Mouse (Mus musculus): ENCODE results near the gene Clasp1. TPM values are rescaled to one million over a fixed set of nuclear protein-coding genes. Genes with fewer than 3 reads are reported as not detected.

Gene Clasp1
- polyA plus RNA-seq, 1 experiment: 10.9 TPM

DNA sequence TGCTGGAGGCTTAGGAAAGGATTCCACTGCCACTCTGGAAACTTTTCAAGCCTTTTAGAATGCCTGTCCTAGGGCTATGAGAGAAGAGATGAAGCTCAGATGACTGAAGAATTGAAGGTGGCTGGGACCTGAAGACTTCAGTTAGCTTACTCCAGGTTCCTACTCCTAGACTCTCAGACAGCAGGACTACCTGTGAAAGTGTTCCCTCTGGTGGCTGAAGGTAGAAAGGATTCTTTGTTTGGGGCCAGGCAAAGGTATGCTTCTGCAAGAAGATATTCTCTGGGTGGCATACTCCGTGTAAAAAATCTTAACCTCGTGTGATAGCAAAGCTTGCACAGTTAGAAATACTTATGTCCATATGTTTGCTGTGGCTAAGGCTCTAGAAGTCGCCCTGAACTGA, 104.0 kb downstream of the Clasp1 start:
- Histone ChIP-seq H3K27ac (ENCODE audit: insufficient read depth, low read depth, low read length) (no peak overlapping the region), H3K4me1 (ENCODE audit: control insufficient read depth, insufficient read depth, insufficient read length, low read length) (0 out of 2 replicates have a peak, but pooled peaks cover 2% of the 10 kb centered on the region), H3K27me3 (ENCODE audit: control insufficient read depth, insufficient read depth, low read length) (no peaks in the 10 kb centered on the region), H3K36me3 (ENCODE audit: control insufficient read depth, insufficient read depth, low read length) (peaks cover 4% of the 10 kb centered on the region; the same call in 1 of the 2 replicates), H3K4me3 (ENCODE audit: low read depth, low read length) (no peak overlapping the region)
- WGBS: 68% methylated on average over 3 of the region's 3 CpGs
- no peak for TF ChIP-seq POLR2A (IDR thresholded peaks at IDR 0.05; ENCODE audit: low read depth, low read length)

DNA sequence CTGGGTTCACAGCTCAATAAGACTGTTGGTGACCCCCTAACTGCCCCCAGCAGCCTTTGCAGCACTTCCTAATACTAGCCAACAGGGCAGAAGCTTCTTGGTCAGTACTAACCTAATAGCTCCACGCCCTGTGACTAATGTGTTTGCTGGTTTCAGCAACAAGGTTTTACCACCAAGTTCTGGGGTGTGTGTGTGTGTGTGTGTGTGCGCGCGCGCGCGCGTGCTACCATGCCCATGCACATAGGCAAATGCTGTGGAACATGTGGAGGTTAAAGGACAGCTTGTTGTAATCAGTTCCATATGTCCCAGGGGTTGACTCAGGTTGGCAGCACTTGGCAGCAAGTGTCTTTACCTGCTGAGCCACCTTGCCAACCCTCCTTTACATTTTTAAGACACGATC, 105.7 kb downstream of the Clasp1 start:
- 92% methylated on average over 9 of the region's 9 CpGs for WGBS

DNA sequence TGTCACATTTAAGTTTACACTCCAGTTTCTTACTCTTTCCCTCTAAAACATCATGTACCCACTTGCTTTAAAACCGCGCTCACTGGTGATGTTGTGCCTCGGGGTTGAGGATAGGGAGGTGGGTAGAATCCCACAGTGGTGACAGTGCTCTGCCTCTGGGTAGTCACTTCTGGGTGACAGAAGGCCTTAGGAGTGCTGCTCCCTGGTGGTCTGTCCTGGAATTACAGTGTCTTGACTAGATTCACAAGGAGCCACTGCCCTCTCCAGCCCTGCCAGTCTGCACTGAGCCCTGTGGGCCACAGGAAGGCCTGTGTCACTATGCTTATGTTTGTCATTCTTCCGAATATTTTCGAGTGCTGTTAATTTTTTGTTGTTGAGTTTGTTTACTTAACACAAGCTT, 109.5 kb downstream of the Clasp1 start:
- H3K4me1 ChIP-seq (ENCODE audit: control insufficient read depth, insufficient read depth, insufficient read length, low read length): 0 out of 2 replicates have a peak, but pooled peaks cover 2% of the 10 kb centered on the region
- no peaks in the 10 kb centered on the region for H3K27me3 ChIP-seq (ENCODE audit: control insufficient read depth, insufficient read depth, low read length)
- TF ChIP-seq POLR2A (IDR thresholded peaks at IDR 0.05; ENCODE audit: low read depth, low read length) (no peak), CTCF (IDR thresholded peaks at IDR 0.05; ENCODE audit: extremely low read depth, insufficient read length, insufficient replicate concordance, low read depth, low read length) (peak; percentile 83; the same call in 1 of the 2 replicates)
- no peak overlapping the region for H3K4me3 ChIP-seq (ENCODE audit: low read depth, low read length)
- peaks cover 31% of the 10 kb centered on the region for H3K36me3 ChIP-seq (ENCODE audit: control insufficient read depth, insufficient read depth, low read length)
- 72% methylated on average over 5 of the region's 5 CpGs for WGBS
- no peak overlapping the region for H3K27ac ChIP-seq (ENCODE audit: insufficient read depth, low read depth, low read length)

More for the DNA sequence above, 105.7 kb downstream of the Clasp1 start:
- TF ChIP-seq POLR2A (IDR thresholded peaks at IDR 0.05; ENCODE audit: low read depth, low read length): no peak
- TF ChIP-seq CTCF (IDR thresholded peaks at IDR 0.05; ENCODE audit: extremely low read depth, insufficient read length, insufficient replicate concordance, low read depth, low read length): no peak
- Histone ChIP-seq H3K4me1 (ENCODE audit: control insufficient read depth, insufficient read depth, insufficient read length, low read length) (0 out of 2 replicates have a peak, but pooled peaks cover 2% of the 10 kb centered on the region), H3K4me3 (ENCODE audit: low read depth, low read length) (no peak overlapping the region), H3K27me3 (ENCODE audit: control insufficient read depth, insufficient read depth, low read length) (no peaks in the 10 kb centered on the region), H3K36me3 (ENCODE audit: control insufficient read depth, insufficient read depth, low read length) (peaks cover 4% of the 10 kb centered on the region), H3K27ac (ENCODE audit: insufficient read depth, low read depth, low read length) (no peak overlapping the region)

DNA sequence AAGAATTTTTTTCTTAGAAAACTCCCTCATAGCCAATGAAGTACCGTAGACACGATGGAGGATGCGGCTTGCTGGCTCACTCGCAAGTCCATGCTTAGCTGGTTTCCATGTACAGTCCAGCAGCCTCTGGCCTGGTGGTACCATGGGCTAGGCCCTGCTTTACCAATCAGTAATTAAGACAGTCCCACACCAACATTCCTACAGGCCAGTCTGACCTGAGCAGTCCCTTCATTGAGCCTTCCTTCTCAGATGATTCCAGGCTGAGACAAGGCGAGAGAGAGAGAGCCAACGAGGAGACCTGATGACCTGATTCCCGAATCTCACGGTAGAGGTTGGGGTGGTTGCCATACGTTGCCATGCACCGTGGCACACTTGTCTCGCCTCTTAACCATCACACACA, 111.7 kb downstream of the Clasp1 start:
- no peaks in the 10 kb centered on the region for H3K4me1 ChIP-seq (ENCODE audit: control insufficient read depth, insufficient read depth, insufficient read length, low read length)
- H3K4me3 ChIP-seq (ENCODE audit: low read depth, low read length): no peak overlapping the region
- no peak overlapping the region for H3K27ac ChIP-seq (ENCODE audit: insufficient read depth, low read depth, low read length)
- WGBS: 96% methylated on average over 11 of the region's 11 CpGs
- no peak for TF ChIP-seq POLR2A (IDR thresholded peaks at IDR 0.05; ENCODE audit: low read depth, low read length)
- no peak for TF ChIP-seq CTCF (IDR thresholded peaks at IDR 0.05; ENCODE audit: extremely low read depth, insufficient read length, insufficient replicate concordance, low read depth, low read length)
- H3K36me3 ChIP-seq (ENCODE audit: control insufficient read depth, insufficient read depth, low read length): peaks cover 48% of the 10 kb centered on the region
- no peaks in the 10 kb centered on the region for H3K27me3 ChIP-seq (ENCODE audit: control insufficient read depth, insufficient read depth, low read length)

DNA sequence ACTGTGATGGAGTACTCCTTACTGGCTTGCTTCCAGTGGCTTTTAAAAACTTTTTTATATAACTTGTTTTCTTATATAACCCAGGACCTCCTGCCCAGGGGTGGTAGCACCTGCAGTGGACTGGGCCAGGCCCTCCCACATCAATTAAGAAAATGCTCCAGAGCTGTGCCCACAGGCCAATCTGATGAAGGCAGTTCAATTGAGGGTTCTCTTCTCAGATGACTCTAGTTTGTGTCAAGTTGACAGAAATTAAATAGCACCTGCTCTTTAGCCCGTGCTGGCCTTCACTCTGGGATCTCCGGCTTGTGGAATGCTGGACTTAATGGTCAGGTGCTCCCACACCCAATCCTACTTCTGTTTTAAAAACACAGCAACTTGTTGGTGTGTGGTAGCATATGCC, 112.8 kb downstream of the Clasp1 start:
- H3K4me3 ChIP-seq (ENCODE audit: low read depth, low read length): no peak overlapping the region
- H3K27me3 ChIP-seq (ENCODE audit: control insufficient read depth, insufficient read depth, low read length): no peaks in the 10 kb centered on the region
- H3K27ac ChIP-seq (ENCODE audit: insufficient read depth, low read depth, low read length): no peak overlapping the region
- H3K4me1 ChIP-seq (ENCODE audit: control insufficient read depth, insufficient read depth, insufficient read length, low read length): no peaks in the 10 kb centered on the region
- no peak for TF ChIP-seq POLR2A (IDR thresholded peaks at IDR 0.05; ENCODE audit: low read depth, low read length)
- no peak for TF ChIP-seq CTCF (IDR thresholded peaks at IDR 0.05; ENCODE audit: extremely low read depth, insufficient read length, insufficient replicate concordance, low read depth, low read length)
- WGBS: 91% methylated on average over 2 of the region's 2 CpGs
- peaks cover 57% of the 10 kb centered on the region for H3K36me3 ChIP-seq (ENCODE audit: control insufficient read depth, insufficient read depth, low read length)

DNA sequence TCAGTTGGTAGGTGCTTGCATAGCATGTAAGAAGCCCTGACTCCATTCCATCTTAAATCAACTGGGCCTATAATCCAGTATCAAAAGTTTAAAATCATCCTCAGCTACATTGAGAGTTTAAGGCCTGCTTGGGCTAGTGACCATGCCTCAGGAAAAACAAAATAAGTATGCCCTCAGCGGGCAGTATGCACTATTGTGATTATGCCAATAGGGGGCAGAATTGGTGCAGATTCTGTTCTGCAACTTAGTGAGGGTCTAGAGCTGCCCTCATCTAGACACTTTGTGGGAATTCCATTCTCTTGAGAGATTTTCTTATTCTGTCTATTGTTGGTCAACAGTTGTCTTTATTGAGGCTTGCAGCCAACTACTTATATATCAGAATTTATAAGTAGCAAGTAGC, 116.9 kb downstream of the Clasp1 start:
- Histone ChIP-seq H3K4me1 (ENCODE audit: control insufficient read depth, insufficient read depth, insufficient read length, low read length) (no peaks in the 10 kb centered on the region), H3K27ac (ENCODE audit: insufficient read depth, low read depth, low read length) (no peak overlapping the region), H3K4me3 (ENCODE audit: low read depth, low read length) (no peak overlapping the region), H3K27me3 (ENCODE audit: control insufficient read depth, insufficient read depth, low read length) (no peaks in the 10 kb centered on the region), H3K36me3 (ENCODE audit: control insufficient read depth, insufficient read depth, low read length) (peaks cover 77% of the 10 kb centered on the region)
- TF ChIP-seq CTCF (IDR thresholded peaks at IDR 0.05; ENCODE audit: extremely low read depth, insufficient read length, insufficient replicate concordance, low read depth, low read length) (no peak), POLR2A (IDR thresholded peaks at IDR 0.05; ENCODE audit: low read depth, low read length) (no peak)
- WGBS: 90% methylated on average over 1 of the region's 1 CpGs

DNA sequence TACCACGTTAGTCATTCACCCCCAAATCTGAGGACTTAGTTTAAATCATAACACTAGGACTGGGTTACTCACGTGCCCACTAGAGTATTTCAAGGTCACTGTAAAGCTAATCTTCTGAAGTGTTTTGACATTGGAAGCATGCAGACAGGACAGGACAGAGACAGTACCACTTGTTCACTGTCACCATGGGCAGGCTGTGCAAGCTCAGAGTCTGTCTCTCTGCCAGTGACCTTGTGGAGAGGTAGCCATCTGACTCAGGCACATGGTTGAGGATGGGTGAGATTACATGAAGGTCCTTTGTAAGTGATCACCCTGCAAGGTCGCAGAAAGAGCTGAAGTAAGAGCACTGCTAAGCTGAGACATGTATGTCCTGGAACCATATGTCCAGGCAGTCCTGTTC, 122.1 kb downstream of the Clasp1 start:
- Histone ChIP-seq H3K4me1 (ENCODE audit: control insufficient read depth, insufficient read depth, insufficient read length, low read length) (no peaks in the 10 kb centered on the region), H3K27me3 (ENCODE audit: control insufficient read depth, insufficient read depth, low read length) (no peaks in the 10 kb centered on the region), H3K27ac (ENCODE audit: insufficient read depth, low read depth, low read length) (no peak overlapping the region), H3K4me3 (ENCODE audit: low read depth, low read length) (no peak overlapping the region), H3K36me3 (ENCODE audit: control insufficient read depth, insufficient read depth, low read length) (peaks cover 70% of the 10 kb centered on the region)
- 84% methylated on average over 3 of the region's 3 CpGs for WGBS
- no peak for TF ChIP-seq CTCF (IDR thresholded peaks at IDR 0.05; ENCODE audit: extremely low read depth, insufficient read length, insufficient replicate concordance, low read depth, low read length)
- no peak for TF ChIP-seq POLR2A (IDR thresholded peaks at IDR 0.05; ENCODE audit: low read depth, low read length)

Data from small intestine, adult 2 months (tissue).